Mouse (Mus musculus) liver, embryonic 14 days (tissue): ENCODE measurements around the gene Lpar4. TPM values are rescaled to one million over a fixed set of nuclear protein-coding genes. Genes with fewer than 3 reads are reported as not detected.

ENCODE experiments used
- polyA plus RNA-seq: library from polyadenylated mRNA; depleted of rRNA; stranded (reverse); fragments of >200 nt; gene quantifications from 2 replicates; pipeline ENCODE4 v1.2.3, GENCODE M21; 2012; rRNA removed

Lpar4 gene
- 0.78 and 0.95 TPM in 2 replicates for polyA plus RNA-seq

DNA sequence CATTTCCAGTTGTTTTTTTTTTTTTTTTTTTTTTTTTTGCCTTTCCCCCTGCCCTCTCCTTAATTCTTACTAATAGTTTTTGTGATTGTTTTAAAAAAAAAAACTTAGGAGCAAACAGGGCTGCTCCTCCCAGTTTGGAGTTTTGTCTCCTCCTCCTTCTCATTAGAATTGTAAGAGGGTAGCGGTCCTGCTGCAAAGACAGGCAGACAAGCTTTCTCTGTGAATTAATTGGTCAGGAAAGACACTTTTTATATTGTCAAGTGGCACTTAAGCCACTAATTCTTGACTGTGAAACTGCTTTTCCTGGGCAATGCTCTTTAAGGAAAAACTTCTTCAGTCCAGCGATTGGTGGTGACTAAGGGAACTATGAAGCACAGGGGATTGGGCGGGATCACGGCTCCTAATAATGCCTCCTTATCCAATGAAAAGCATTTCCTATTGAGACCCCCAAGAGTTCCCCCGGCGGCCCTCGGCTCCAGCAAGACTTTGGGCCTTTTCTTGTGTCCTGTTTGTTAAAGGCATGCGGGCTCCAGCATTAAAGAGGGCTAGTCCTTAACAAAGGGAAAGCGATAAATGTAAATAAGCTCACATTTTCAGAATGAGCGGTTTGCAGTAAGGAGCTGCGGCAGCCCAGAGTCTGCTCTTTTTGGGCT, at the start of gene Lpar4:
Gene Lpar4 (plus strand): TSS at position 451 of the 653 bp plus-strand sequence.

Other genes starting within 250 kb of the Lpar4 start
- 1.2 and 2.0 TPM in 2 replicates for gene Rtl3, start 80.0 kb upstream of the Lpar4 start, polyA plus RNA-seq
- gene P2ry10, start 167.9 kb downstream of the Lpar4 start, polyA plus RNA-seq, result 0.05 and 0.06 TPM in 2 replicates
- gene P2ry10b, start 228.3 kb downstream of the Lpar4 start, polyA plus RNA-seq, result 0.58 and 0.96 TPM in 2 replicates